Mouse (Mus musculus) cortical plate, adult 2 months (tissue): ENCODE measurements around the gene Nectin1.

Source experiments
- CTCF ChIP-seq: fragments of 200-500 bp; IDR thresholded peaks from 2 replicates; pipeline ENCODE4 v1.5.1; 2011; ENCODE audit warnings: mild to moderate bottlenecking, control low read depth, low read length; ENCODE audit not compliant: insufficient read depth; ENCODE audit errors: extremely low read depth
- POLR2A ChIP-seq: fragments of 200-500 bp; IDR thresholded peaks from 2 replicates; pipeline ENCODE4 v1.6.1; 2011; ENCODE audit warnings: mild to moderate bottlenecking, low read length, control low read depth; ENCODE audit not compliant: insufficient read depth; ENCODE audit errors: extremely low read depth

DNA sequence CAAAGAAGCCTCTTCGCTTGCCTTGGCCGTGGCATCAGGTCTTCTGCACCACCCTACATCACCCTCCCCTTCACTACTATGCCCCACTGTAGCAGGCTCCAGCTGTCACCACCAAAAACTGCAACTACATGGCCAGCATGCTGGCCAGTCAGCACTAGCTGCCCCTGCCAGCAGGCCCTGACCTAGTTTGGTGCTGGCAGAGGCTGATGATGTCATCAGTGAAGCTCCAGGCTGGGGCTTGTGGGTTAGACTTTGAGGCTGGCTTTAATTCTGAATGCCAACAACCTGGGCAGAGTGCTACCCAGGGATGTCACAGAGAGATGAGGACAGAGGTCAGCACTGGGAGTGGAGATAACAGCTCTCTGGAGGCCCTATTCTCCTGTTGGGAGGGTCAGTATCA lies 35.1 kb upstream of the Nectin1 start:
- no peak for TF ChIP-seq CTCF
- no peak for TF ChIP-seq POLR2A
